ENCODE assay signal across 8 mouse cellular contexts in the genomic region with DNA sequence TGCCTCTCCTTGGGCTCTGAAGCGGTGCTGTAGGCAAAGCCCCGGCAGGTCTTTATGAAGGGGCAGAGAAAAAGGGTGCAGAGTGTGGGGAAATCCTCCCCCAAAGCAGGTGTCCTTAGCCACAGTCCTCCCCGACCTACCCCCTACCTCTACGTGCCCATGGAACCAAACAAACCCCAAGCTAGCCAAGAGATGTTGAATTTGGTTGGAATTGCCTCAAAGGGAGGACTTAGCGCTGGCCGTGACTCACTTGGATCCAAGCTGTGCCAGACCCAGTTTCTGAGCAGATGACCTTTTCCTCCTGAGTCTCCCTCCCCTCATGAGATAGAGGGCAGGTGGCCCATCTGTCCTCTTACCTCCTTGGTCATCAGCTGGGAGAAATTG.
DNase-seq lines count a peak whose midpoint lies in the region; ATAC-seq lines count a peak whose summit lies in the region.
"Had no signal": no experiment of that assay in that cellular context is flagged by ENCODE, and none has a peak within 500 bp of the region (broad histone marks: within the 10 kb centered on the region; RNA-seq: fewer than 3 reads in every experiment).

No protein-coding gene starts in this region.

- peaks cover 26% of the 10 kb centered on the region for H3K4me1 ChIP-seq in hindbrain, embryonic 16.5 days (ENCODE audit: control insufficient read depth, insufficient read depth, low read depth, low read length)
- peaks cover 29% of the 10 kb centered on the region for H3K4me1 ChIP-seq in neural tube, embryonic 15.5 days
- H3K4me1 ChIP-seq: megakaryocyte, embryonic 14.5 days had no signal

- H3K27me3 ChIP-seq in hindbrain, embryonic 16.5 days (replicated peaks; ENCODE audit: control insufficient read depth, insufficient read depth, low read length), result no peaks in the 10 kb centered on the region
- H3K27me3 ChIP-seq in neural tube, embryonic 15.5 days (replicated peaks), result no peaks in the 10 kb centered on the region

- H3K4me3 ChIP-seq in hindbrain, embryonic 16.5 days (ENCODE audit: low read length), result no peak overlapping the region
- H3K4me3 ChIP-seq in neural tube, embryonic 15.5 days (replicated peaks), result no peak overlapping the region
- H3K4me3 ChIP-seq: megakaryocyte, embryonic 14.5 days had no signal

- no peak overlapping the region for H3K9ac ChIP-seq in hindbrain, embryonic 16.5 days (ENCODE audit: low read depth, low read length)
- no peak overlapping the region for H3K9ac ChIP-seq in neural tube, embryonic 15.5 days (replicated peaks)

- DNase-seq in lung, adult 18-20 months, result peak; percentile 6 to 8
- DNase-seq in lung, postnatal 14 days, result no peak
- DNase-seq in cerebellum, adult 9-10 months, result peak; percentile 69

- no peak overlapping the region; the same call in 1 of the 2 replicates for H3K4me2 ChIP-seq in hindbrain, embryonic 16.5 days (ENCODE audit: low read length)
- H3K4me2 ChIP-seq in neural tube, embryonic 15.5 days, result peak overlapping the region; percentile 13; the same call in 1 of the 2 replicates

- no peak for ATAC-seq in hindbrain, embryonic 16.5 days
- ATAC-seq in neural tube, embryonic 15.5 days (ENCODE audit: low FRiP score), result peak; percentile 57; the same call in 1 of the 2 replicates
- no peak for ATAC-seq in activated CD4-positive, CD25-positive, alpha-beta regulatory T cell, adult 4 months
- ATAC-seq in CD4-positive, CD25-positive, alpha-beta regulatory T cell, adult 4 months, result no peak

- no peaks in the 10 kb centered on the region for H3K36me3 ChIP-seq in hindbrain, embryonic 16.5 days (ENCODE audit: control insufficient read depth, insufficient read depth, low read length)
- H3K36me3 ChIP-seq in neural tube, embryonic 15.5 days, result no peaks in the 10 kb centered on the region

- H3K9me3 ChIP-seq in hindbrain, embryonic 16.5 days (ENCODE audit: control insufficient read depth, low read length), result no peaks in the 10 kb centered on the region
- no peaks in the 10 kb centered on the region for H3K9me3 ChIP-seq in neural tube, embryonic 15.5 days (replicated peaks)

- H3K27ac ChIP-seq in hindbrain, embryonic 16.5 days (ENCODE audit: low read depth, low read length), result peak overlapping the region; percentile 5; the same call in 1 of the 2 replicates
- H3K27ac ChIP-seq in neural tube, embryonic 15.5 days (replicated peaks), result peak overlapping the region; percentile 66; the same call in 1 of the 2 replicates

- 16% methylated on average over 6 of the region's 6 CpGs for WGBS in hindbrain, embryonic 16.5 days
- 16% methylated on average over 6 of the region's 6 CpGs for WGBS in neural tube, embryonic 15.5 days
